Mouse (Mus musculus) CH12.LX (cell line): Measurements from ENCODE around the gene Tmem151b. TPM values are rescaled to one million over a fixed set of nuclear protein-coding genes. Genes with fewer than 3 reads are reported as not detected.

Experiments
- DNase-seq: peaks from one replicate; pipeline ENCODE4 v3.0.0-alpha.2; 2013; ENCODE audit errors: extremely low read depth
- H3K27ac ChIP-seq: 2 replicates; pipeline ENCODE4 v1.5.1; 2012; ENCODE audit warnings: low read depth, mild to moderate bottlenecking, control low read depth, moderate library complexity; ENCODE audit not compliant: insufficient read depth
- H3K27me3 ChIP-seq: replicated peaks from 2 replicates; pipeline ENCODE3; 2012; ENCODE audit warnings: inconsistent platforms
- H3K36me3 ChIP-seq, 2 experiments: replicated peaks in 1 of 2; 2 replicates each; pipeline versions ENCODE3 to v1.6.1; 2012; ENCODE audit warnings: inconsistent platforms in 1 of 2, low read length in 1 of 2, mild to moderate bottlenecking in 1 of 2, mixed read lengths in 1 of 2, moderate library complexity in 1 of 2; ENCODE audit not compliant: control insufficient read depth in 1 of 2, insufficient read depth in 1 of 2
- H3K4me1 ChIP-seq, 2 experiments: 2 replicates each; pipeline ENCODE4 v1.6.1; 2012; ENCODE audit warnings: inconsistent platforms in 1 of 2, moderate library complexity in 1 of 2; ENCODE audit not compliant: insufficient read depth in 2 of 2, control insufficient read depth in 1 of 2
- H3K4me2 ChIP-seq: 2 replicates; pipeline ENCODE4 v1.6.1; 2012; ENCODE audit warnings: low read depth, mild to moderate bottlenecking, control low read depth; ENCODE audit not compliant: poor library complexity, insufficient read depth, severe bottlenecking
- H3K4me3 ChIP-seq, 3 experiments: fragments of 150-350 bp in 1 of 3; sonication (generic) in 1 of 3; replicated peaks in 1 of 3; 2 replicates each; pipeline versions ENCODE3 to v1.5.1; 2011 to 2012; ENCODE audit warnings: low read depth in 2 of 3, low read length in 2 of 3, mild to moderate bottlenecking in 2 of 3, moderate library complexity in 2 of 3, control low read depth in 1 of 3, improper control_type of control experiment in 1 of 3, inconsistent platforms in 1 of 3, mixed read lengths in 1 of 3; ENCODE audit not compliant: poor library complexity in 1 of 3
- H3K79me2 ChIP-seq: replicated peaks from 2 replicates; pipeline ENCODE4 v1.6.1; 2012; ENCODE audit warnings: mild to moderate bottlenecking, moderate library complexity; ENCODE audit not compliant: control insufficient read depth, poor library complexity, insufficient read depth, severe bottlenecking; ENCODE audit errors: extremely low read depth
- H3K9ac ChIP-seq: 2 replicates; pipeline ENCODE4 v1.6.1; 2012; ENCODE audit warnings: low read depth, mild to moderate bottlenecking, control low read depth, moderate library complexity; ENCODE audit not compliant: insufficient read depth
- H3K9me3 ChIP-seq: replicated peaks from 2 replicates; pipeline ENCODE3; 2012; ENCODE audit warnings: low read length, inconsistent platforms, mixed read lengths
- BHLHE40 ChIP-seq: IDR thresholded peaks from 2 replicates; pipeline ENCODE4 v1.6.1; 2011; ENCODE audit warnings: mild to moderate bottlenecking, low read depth, low read length, improper control_type of control experiment
- CHD1 ChIP-seq: IDR thresholded peaks from 2 replicates; pipeline ENCODE4 v1.6.1; 2012; ENCODE audit warnings: low read depth, low read length, improper control_type of control experiment, inconsistent platforms
- CHD2 ChIP-seq: IDR thresholded peaks from 2 replicates; pipeline ENCODE4 v1.6.1; 2011; ENCODE audit warnings: low read length, improper control_type of control experiment
- CTCF ChIP-seq, 2 experiments: IDR thresholded peaks in 1 of 2; conservative IDR thresholded peaks in 1 of 2; 2 replicates each; pipeline ENCODE4 v1.5.1; 2011 to 2012; ENCODE audit warnings: low read depth in 2 of 2, low read length in 2 of 2, improper control_type of control experiment in 1 of 2, inconsistent platforms in 1 of 2, mild to moderate bottlenecking in 1 of 2, moderate library complexity in 1 of 2
- ELF1 ChIP-seq: IDR thresholded peaks from 2 replicates; pipeline ENCODE4 v1.6.1; 2014; ENCODE audit warnings: low read depth, mild to moderate bottlenecking, inconsistent platforms, low read length, improper control_type of control experiment
- EP300 ChIP-seq: IDR thresholded peaks from 2 replicates; pipeline ENCODE4 v1.6.1; 2011; ENCODE audit warnings: low read length, improper control_type of control experiment
- ETS1 ChIP-seq: conservative IDR thresholded peaks from 2 replicates; pipeline ENCODE4 v1.6.1; 2012; ENCODE audit warnings: low read depth, mild to moderate bottlenecking, inconsistent platforms, low read length, improper control_type of control experiment, moderate library complexity
- GABPA ChIP-seq: IDR thresholded peaks from 2 replicates; pipeline ENCODE4 v1.6.1; 2012; ENCODE audit warnings: low read depth, low read length, improper control_type of control experiment, inconsistent platforms; ENCODE audit not compliant: insufficient replicate concordance
- HCFC1 ChIP-seq: IDR thresholded peaks from 2 replicates; pipeline ENCODE4 v1.6.1; 2012; ENCODE audit warnings: low read depth, mild to moderate bottlenecking, inconsistent platforms, low read length, improper control_type of control experiment
- IRF4 ChIP-seq: IDR thresholded peaks from 2 replicates; pipeline ENCODE4 v1.6.1; 2014; ENCODE audit warnings: low read depth, mild to moderate bottlenecking, inconsistent platforms, low read length, improper control_type of control experiment
- JUN ChIP-seq: IDR thresholded peaks from 2 replicates; pipeline ENCODE4 v1.6.1; 2011; ENCODE audit warnings: low read depth, mild to moderate bottlenecking, low read length, improper control_type of control experiment, moderate library complexity; ENCODE audit not compliant: insufficient read depth
- JUND ChIP-seq: conservative IDR thresholded peaks from 2 replicates; pipeline ENCODE4 v1.6.1; 2011; ENCODE audit warnings: low read depth, low read length, improper control_type of control experiment
- KAT2A ChIP-seq: IDR thresholded peaks from 2 replicates; pipeline ENCODE4 v1.6.1; 2012; ENCODE audit warnings: low read length, improper control_type of control experiment, inconsistent platforms; ENCODE audit not compliant: insufficient replicate concordance
- MAFK ChIP-seq: IDR thresholded peaks from 2 replicates; pipeline ENCODE4 v1.6.1; 2011; ENCODE audit warnings: low read length, improper control_type of control experiment; ENCODE audit not compliant: insufficient replicate concordance
- MAX ChIP-seq: IDR thresholded peaks from 2 replicates; pipeline ENCODE4 v1.6.1; 2011; ENCODE audit warnings: low read length, improper control_type of control experiment
- MAZ ChIP-seq: IDR thresholded peaks from 2 replicates; pipeline ENCODE4 v1.6.1; 2012; ENCODE audit warnings: low read depth, mild to moderate bottlenecking, inconsistent platforms, low read length, improper control_type of control experiment, moderate library complexity
- MXI1 ChIP-seq: IDR thresholded peaks from 2 replicates; pipeline ENCODE4 v1.6.1; 2011; ENCODE audit warnings: mild to moderate bottlenecking, low read depth, low read length, improper control_type of control experiment
- MYC ChIP-seq: IDR thresholded peaks from 2 replicates; pipeline ENCODE4 v1.6.1; 2011; ENCODE audit warnings: low read depth, mild to moderate bottlenecking, improper control_type of control experiment, low read length
- NELFE ChIP-seq: IDR thresholded peaks from 2 replicates; pipeline ENCODE4 v1.6.1; 2011; ENCODE audit warnings: low read depth, low read length, improper control_type of control experiment
- NRF1 ChIP-seq: IDR thresholded peaks from 2 replicates; pipeline ENCODE4 v1.6.1; 2014; ENCODE audit warnings: low read depth, mild to moderate bottlenecking, inconsistent platforms, low read length, improper control_type of control experiment, moderate library complexity
- PAX5 ChIP-seq: IDR thresholded peaks from 2 replicates; pipeline ENCODE4 v1.6.1; 2012; ENCODE audit warnings: low read length, inconsistent platforms, mixed read lengths
- POLR2A ChIP-seq: IDR thresholded peaks from 2 replicates; pipeline ENCODE4 v1.6.1; 2011; ENCODE audit warnings: low read depth, mild to moderate bottlenecking, improper control_type of control experiment, low read length
- POLR2AphosphoS2 ChIP-seq: IDR thresholded peaks from 2 replicates; pipeline ENCODE4 v1.6.1; 2011; ENCODE audit warnings: low read depth, low read length, improper control_type of control experiment
- RAD21 ChIP-seq: IDR thresholded peaks from 2 replicates; pipeline ENCODE4 v1.6.1; 2011; ENCODE audit warnings: low read depth, mild to moderate bottlenecking, low read length, improper control_type of control experiment, moderate library complexity
- RCOR1 ChIP-seq: conservative IDR thresholded peaks from 2 replicates; pipeline ENCODE4 v1.6.1; 2012; ENCODE audit warnings: low read depth, mild to moderate bottlenecking, inconsistent platforms, low read length, improper control_type of control experiment
- SIN3A ChIP-seq: IDR thresholded peaks from 2 replicates; pipeline ENCODE4 v1.6.1; 2012; ENCODE audit warnings: low read length, improper control_type of control experiment, inconsistent platforms
- SMC3 ChIP-seq: IDR thresholded peaks from 2 replicates; pipeline ENCODE4 v1.6.1; 2011; ENCODE audit warnings: low read depth, low read length, improper control_type of control experiment
- TCF12 ChIP-seq: IDR thresholded peaks from 2 replicates; pipeline ENCODE4 v1.6.1; 2014; ENCODE audit warnings: low read depth, mild to moderate bottlenecking, inconsistent platforms, low read length, improper control_type of control experiment
- UBTF ChIP-seq: IDR thresholded peaks from 2 replicates; pipeline ENCODE4 v1.6.1; 2012; ENCODE audit warnings: low read depth, mild to moderate bottlenecking, inconsistent platforms, low read length, improper control_type of control experiment, moderate library complexity
- USF1 ChIP-seq: IDR thresholded peaks from 2 replicates; pipeline ENCODE4 v1.6.1; 2014; ENCODE audit warnings: low read depth, mild to moderate bottlenecking, inconsistent platforms, low read length, improper control_type of control experiment
- USF2 ChIP-seq: conservative IDR thresholded peaks from 2 replicates; pipeline ENCODE4 v1.6.1; 2011; ENCODE audit warnings: low read depth, low read length, improper control_type of control experiment
- ZC3H11A ChIP-seq: IDR thresholded peaks from 2 replicates; pipeline ENCODE4 v1.6.1; 2012; ENCODE audit warnings: low read depth, mild to moderate bottlenecking, inconsistent platforms, low read length, improper control_type of control experiment
- ZKSCAN1 ChIP-seq: IDR thresholded peaks from 2 replicates; pipeline ENCODE4 v1.6.1; 2012; ENCODE audit warnings: low read depth, inconsistent platforms, low read length, improper control_type of control experiment, borderline replicate concordance
- ZMIZ1 ChIP-seq: IDR thresholded peaks from 2 replicates; pipeline ENCODE4 v1.6.1; 2012; ENCODE audit warnings: low read depth, mild to moderate bottlenecking, inconsistent platforms, low read length, improper control_type of control experiment
- ZNF384 ChIP-seq: IDR thresholded peaks from 2 replicates; pipeline ENCODE4 v1.6.1; 2012; ENCODE audit warnings: low read depth, low read length, improper control_type of control experiment, inconsistent platforms
- dilution Hi-C: fragments of 300-500 bp; cut with MboI; formaldehyde crosslinking; loops from 2 replicates; pipeline ENCODE4 v1.14.3; 2020; ENCODE audit warnings: low sequenced_read_pairs; ENCODE audit not compliant: extremely low pct_unique_long_range_greater_than_20kb, extremely low pct_ligation_motif_present
- in situ Hi-C: fragments of 300-500 bp; cut with MboI; formaldehyde crosslinking; loops from 3 replicates; pipeline ENCODE4 v1.14.3; 2019; ENCODE audit warnings: low sequenced_read_pairs, low pct_ligation_motif_present, low pct_unique_long_range_greater_than_20kb, mixed read lengths
- polyA plus RNA-seq: library from polyadenylated mRNA; unstranded; fragments of >175 nt; gene quantifications from 2 replicates; pipeline ENCODE4 v1.2.1, GENCODE M21; 2012; ENCODE audit warnings: low read depth; ENCODE audit not compliant: insufficient read length
- total RNA-seq, 2 experiments: library from RNA; depleted of rRNA; stranded (reverse); fragments of 300-350 nt in 1 of 2; fragments of >200 nt in 1 of 2; gene quantifications; 2 replicates each; pipeline ENCODE4 v1.2.3; 2012 to 2014

Tmem151b gene
- total and polyA plus RNA-seq, 3 experiments: 0.12 to 0.53 (median 0.42) TPM

- TF ChIP-seq GABPA: no peak
- TF ChIP-seq EP300: peak; percentile 49; the same call in 1 of the 2 replicates
- TF ChIP-seq MXI1: peak; percentile 80; the same call in 1 of the 2 replicates
- no peak for TF ChIP-seq JUN
- peak; percentile 77 for TF ChIP-seq BHLHE40
- TF ChIP-seq CHD2: peak; percentile 87
- TF ChIP-seq MYC: peak; percentile 61; the same call in 1 of the 2 replicates
- peak; percentile 83; the same call in 1 of the 2 replicates for TF ChIP-seq IRF4
Observed at GRCm38 (mm10) chr17:45573780-45574123, 24.3 kb upstream of the Tmem151b start (continued).

DNA sequence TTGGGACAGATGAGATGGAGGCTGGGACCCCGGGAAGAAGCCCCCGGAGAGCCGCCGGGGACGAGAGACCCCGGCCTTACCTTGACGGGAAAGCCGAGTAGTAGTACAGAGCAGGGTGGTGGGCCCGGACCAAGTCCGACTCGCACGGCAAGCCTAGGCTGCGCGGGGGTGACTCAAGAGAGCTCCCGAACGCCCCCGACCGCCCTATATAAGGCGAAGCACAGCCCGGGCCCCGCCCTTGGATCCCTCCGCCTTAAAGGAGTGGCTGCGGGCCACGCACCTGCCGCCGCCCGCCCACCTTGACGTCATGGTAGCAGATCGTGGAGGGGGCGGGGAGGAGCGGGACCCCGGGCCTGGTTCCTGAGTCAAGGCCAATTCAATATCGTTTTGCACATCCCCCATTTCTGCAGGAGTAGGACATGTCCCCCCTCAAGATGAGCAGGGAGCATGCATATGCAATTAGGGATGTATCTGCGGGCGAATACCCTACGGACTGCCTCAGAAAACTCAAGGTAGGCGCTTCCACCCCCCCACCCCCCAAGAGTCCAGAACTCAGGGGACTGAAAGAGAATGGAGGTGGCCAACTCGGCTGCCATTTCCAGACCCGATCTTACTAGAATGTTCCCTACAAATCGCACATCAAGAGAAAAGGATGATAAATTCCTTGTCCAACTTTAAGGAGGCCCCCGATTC lies 23.8 kb upstream of the Tmem151b start, which contains the start of gene Hsp90ab1:
Gene Hsp90ab1 (minus strand): TSS at position 185 of the 693 bp plus-strand sequence.
- Histone ChIP-seq H3K27ac (peak within 1 kb of the TSS; percentile 90), H3K4me3 (peak within 1 kb of the TSS; percentile 83 to 93 (median 84)), H3K9me3 (no peaks in the 10 kb centered on the region), H3K27me3 (no peaks in the 10 kb centered on the region), H3K4me1 (peaks cover 21 to 47% of the 10 kb centered on the region in 2 experiments), H3K36me3 (peaks cover 34 to 41% of the 10 kb centered on the region in 2 experiments), H3K79me2 (peaks cover 46% of the 10 kb centered on the region), H3K4me2 (peak within 1 kb of the TSS; percentile 90), H3K9ac (peak within 1 kb of the TSS; percentile 99)
- peak; percentile 96 for DNase-seq
- in situ Hi-C loops (no loop called here), dilution Hi-C loops (no loop called here)
- TF ChIP-seq USF1 (no peak), USF2 (no peak), MAFK (0 out of 2 replicates have a peak, but pooled peaks have one; percentile 19), EP300 (peak; percentile 2; the same call in 1 of the 2 replicates), ZNF384 (peak; percentile 61; the same call in 1 of the 2 replicates), SIN3A (peak; percentile 20), ZKSCAN1 (no peak; the same call in 1 of the 2 replicates), MAX (no peak), RAD21 (no peak), GABPA (no peak), ZC3H11A (no peak), NRF1 (peak; percentile 53), ETS1 (peak; percentile 54), SMC3 (no peak), KAT2A (peak; percentile 95), CHD1 (peak; percentile 88), UBTF (no peak), POLR2A (peak; percentile 99), ZMIZ1 (peak; percentile 99), HCFC1 (peak; percentile 67), MAZ (peak; percentile 95), BHLHE40 (peak; percentile 56; the same call in 1 of the 2 replicates), PAX5 (no peak), IRF4 (peak; percentile 64; the same call in 1 of the 2 replicates), CTCF (conservative IDR thresholded peaks at IDR 0.05 in 1 of 2, IDR thresholded peaks at IDR 0.05 in 1 of 2; ENCODE audit: low read depth in 2 of 2, low read length in 2 of 2) (no peak), MYC (no peak), ELF1 (peak; percentile 52; the same call in 1 of the 2 replicates), TCF12 (peak; percentile 98), NELFE (peak; percentile 100), POLR2AphosphoS2 (peak; percentile 97), MXI1 (no peak; the same call in 1 of the 2 replicates), JUN (no peak), RCOR1 (peak; percentile 13; the same call in 1 of the 2 replicates), JUND (no peak)
